Mouse (Mus musculus): Measurements from ENCODE around the gene Pyroxd1.
"Not testable (repeated sequence)": the region's sequence is repeated elsewhere in the genome, so short reads cannot be mapped to it uniquely, and the experiment has no call there.

The Pyroxd1 gene

GRCm38 (mm10) chr6:142345440-142346038, at the start of gene Pyroxd1:
Gene Pyroxd1 (plus strand): TSS chr6:142345654.
- in situ Hi-C loops (cut with MboI; ENCODE audit: low pct_unique_long_range_greater_than_20kb in 1 of 2, low sequenced_read_pairs in 2 of 2, unreplicated experiment in 1 of 2): no loop called here

GRCm38 (mm10) chr6:142298098-142298497, 47.4 kb upstream of the Pyroxd1 start, which contains the start of gene Iapp:
Gene Iapp (plus strand): TSS chr6:142298423.
- in situ Hi-C loops (cut with MboI; ENCODE audit: low pct_unique_long_range_greater_than_20kb in 1 of 2, low sequenced_read_pairs in 2 of 2, unreplicated experiment in 1 of 2): no loop called here

- in situ Hi-C loops (cut with MboI; ENCODE audit: low pct_unique_long_range_greater_than_20kb in 1 of 2, low sequenced_read_pairs in 2 of 2, unreplicated experiment in 1 of 2): no loop called here
These were observed 40.4 kb upstream of the Pyroxd1 start for GRCm38 (mm10) chr6:142305076-142305475.

GRCm38 (mm10) chr6:142314285-142314684, 31.2 kb upstream of the Pyroxd1 start:
- in situ Hi-C loops (cut with MboI; ENCODE audit: low pct_unique_long_range_greater_than_20kb in 1 of 2, low sequenced_read_pairs in 2 of 2, unreplicated experiment in 1 of 2): no loop called here

GRCm38 (mm10) chr6:142317106-142317505, 28.3 kb upstream of the Pyroxd1 start:
- in situ Hi-C loops (cut with MboI; ENCODE audit: low pct_unique_long_range_greater_than_20kb in 1 of 2, low sequenced_read_pairs in 2 of 2, unreplicated experiment in 1 of 2): no loop called here

- in situ Hi-C loops (cut with MboI; ENCODE audit: low pct_unique_long_range_greater_than_20kb in 1 of 2, low sequenced_read_pairs in 2 of 2, unreplicated experiment in 1 of 2): no loop called here
These were observed 22.6 kb upstream of the Pyroxd1 start, which contains the start of gene Slco1a5 for GRCm38 (mm10) chr6:142322881-142323280. Gene Slco1a5 (minus strand): TSS chr6:142322981.

- in situ Hi-C loops (cut with MboI; ENCODE audit: low pct_unique_long_range_greater_than_20kb in 1 of 2, low sequenced_read_pairs in 2 of 2, unreplicated experiment in 1 of 2): no loop called here
These were observed 18.9 kb upstream of the Pyroxd1 start for GRCm38 (mm10) chr6:142326598-142326997.

- in situ Hi-C loops (cut with MboI; ENCODE audit: low pct_unique_long_range_greater_than_20kb in 1 of 2, low sequenced_read_pairs in 2 of 2, unreplicated experiment in 1 of 2): no loop called here
These were observed 16.3 kb upstream of the Pyroxd1 start for GRCm38 (mm10) chr6:142329201-142329600.

- in situ Hi-C loops (cut with MboI; ENCODE audit: low pct_unique_long_range_greater_than_20kb in 1 of 2, low sequenced_read_pairs in 2 of 2, unreplicated experiment in 1 of 2): no loop called here
These were observed 6.5 kb upstream of the Pyroxd1 start for GRCm38 (mm10) chr6:142338961-142339360.

GRCm38 (mm10) chr6:142339576-142339975, 5.9 kb upstream of the Pyroxd1 start:
- in situ Hi-C loops (cut with MboI; ENCODE audit: low pct_unique_long_range_greater_than_20kb in 1 of 2, low sequenced_read_pairs in 2 of 2, unreplicated experiment in 1 of 2): no loop called here

- in situ Hi-C loops (cut with MboI; ENCODE audit: low pct_unique_long_range_greater_than_20kb in 1 of 2, low sequenced_read_pairs in 2 of 2, unreplicated experiment in 1 of 2): no loop called here
These were observed 1.9 kb upstream of the Pyroxd1 start for GRCm38 (mm10) chr6:142343561-142343960.

GRCm38 (mm10) chr6:142346181-142347110, 992 bp downstream of the Pyroxd1 start:
- in situ Hi-C loops (cut with MboI; ENCODE audit: low pct_unique_long_range_greater_than_20kb in 1 of 2, low sequenced_read_pairs in 2 of 2, unreplicated experiment in 1 of 2): no loop called here

- in situ Hi-C loops (cut with MboI; ENCODE audit: low pct_unique_long_range_greater_than_20kb in 1 of 2, low sequenced_read_pairs in 2 of 2, unreplicated experiment in 1 of 2): no loop called here
These were observed 2.3 kb downstream of the Pyroxd1 start for GRCm38 (mm10) chr6:142347431-142348385.

GRCm38 (mm10) chr6:142352099-142352498, 6.6 kb downstream of the Pyroxd1 start:
- in situ Hi-C loops (cut with MboI; ENCODE audit: low pct_unique_long_range_greater_than_20kb in 1 of 2, low sequenced_read_pairs in 2 of 2, unreplicated experiment in 1 of 2): not testable (repeated sequence)

GRCm38 (mm10) chr6:142357106-142357505, 11.7 kb downstream of the Pyroxd1 start:
- in situ Hi-C loops (cut with MboI; ENCODE audit: low pct_unique_long_range_greater_than_20kb in 1 of 2, low sequenced_read_pairs in 2 of 2, unreplicated experiment in 1 of 2): no loop called here

- in situ Hi-C loops (cut with MboI; ENCODE audit: low pct_unique_long_range_greater_than_20kb in 1 of 2, low sequenced_read_pairs in 2 of 2, unreplicated experiment in 1 of 2): no loop called here
These were observed 16.6 kb downstream of the Pyroxd1 start for GRCm38 (mm10) chr6:142362036-142362435.

GRCm38 (mm10) chr6:142363019-142363576, 17.6 kb downstream of the Pyroxd1 start:
- in situ Hi-C loops (cut with MboI; ENCODE audit: low pct_unique_long_range_greater_than_20kb in 1 of 2, low sequenced_read_pairs in 2 of 2, unreplicated experiment in 1 of 2): no loop called here

- in situ Hi-C loops (cut with MboI; ENCODE audit: low pct_unique_long_range_greater_than_20kb in 1 of 2, low sequenced_read_pairs in 2 of 2, unreplicated experiment in 1 of 2): no loop called here
These were observed 20.5 kb downstream of the Pyroxd1 start for GRCm38 (mm10) chr6:142365742-142366472.

All from mouse embryonic stem cell (cell line).